Mouse (Mus musculus) kidney, adult 2 months (tissue): Measurements from ENCODE around the gene Emcn. TPM values are rescaled to one million over a fixed set of nuclear protein-coding genes. Genes with fewer than 3 reads are reported as not detected.

Experiments
- DNase-seq: peaks from one replicate; pipeline ENCODE4 v3.0.0; 2021
- H3K27ac ChIP-seq: fragments of 200-500 bp; 2 replicates; pipeline ENCODE4 v1.5.1; 2012; ENCODE audit warnings: low read depth, low read length, control low read depth, inconsistent platforms; ENCODE audit not compliant: insufficient read depth
- H3K27me3 ChIP-seq: fragments of 200-500 bp; replicated peaks from 2 replicates; pipeline ENCODE4 v1.6.1; 2012; ENCODE audit warnings: mild to moderate bottlenecking, moderate library complexity, low read length, inconsistent platforms; ENCODE audit not compliant: control insufficient read depth, insufficient read depth
- H3K36me3 ChIP-seq: fragments of 200-500 bp; 2 replicates; pipeline ENCODE4 v1.6.1; 2012; ENCODE audit warnings: mild to moderate bottlenecking, moderate library complexity, low read length, inconsistent platforms; ENCODE audit not compliant: control insufficient read depth, insufficient read depth
- H3K4me1 ChIP-seq: fragments of 200-500 bp; 2 replicates; pipeline ENCODE4 v1.6.1; 2011; ENCODE audit warnings: low read length; ENCODE audit not compliant: control insufficient read depth, insufficient read depth
- H3K4me3 ChIP-seq: fragments of 200-500 bp; 2 replicates; pipeline ENCODE4 v1.5.1; 2011; ENCODE audit warnings: mild to moderate bottlenecking, low read depth, low read length, control low read depth; ENCODE audit not compliant: insufficient read depth
- CTCF ChIP-seq: fragments of 200-500 bp; conservative IDR thresholded peaks from 2 replicates; pipeline ENCODE4 v1.5.1; 2011; ENCODE audit warnings: low read depth, mild to moderate bottlenecking, control low read depth, low read length, moderate library complexity, mixed read lengths; ENCODE audit not compliant: insufficient read depth, insufficient read length
- POLR2A ChIP-seq: fragments of 200-500 bp; IDR thresholded peaks from one replicate; pipeline ENCODE4 v1.6.1; 2011; ENCODE audit warnings: low read depth, low read length, control low read depth
- WGBS: fragments of 180-500 bp; shearing (Covaris S2); methylation state at CpG from one replicate; pipeline ENCODE4 v1.1.7; 2018; 5-methylcytosine and 5-hydroxymethylcytosine counted together
- polyA plus RNA-seq: library from polyadenylated mRNA; depleted of rRNA; stranded (reverse); fragments of >200 nt; gene quantifications from 2 replicates; pipeline ENCODE4 v1.2.3, GENCODE M21; 2012

Emcn gene
- polyA plus RNA-seq, 1 experiment, result 121 TPM

GRCm38 (mm10) chr3:137467386-137467785 is 126.5 kb downstream of the Emcn start:
- Histone ChIP-seq H3K4me1 (no peaks in the 10 kb centered on the region), H3K4me3 (no peak overlapping the region), H3K27me3 (no peaks in the 10 kb centered on the region), H3K27ac (no peak overlapping the region), H3K36me3 (no peaks in the 10 kb centered on the region)
- no peak for DNase-seq
- 91% methylated on average over 1 of the region's 1 CpGs for WGBS
- TF ChIP-seq CTCF (no peak), POLR2A (no peak)

- TF ChIP-seq CTCF (no peak), POLR2A (no peak)
- no peak for DNase-seq
- no peaks in the 10 kb centered on the region for H3K36me3 ChIP-seq
- no peak overlapping the region for H3K4me3 ChIP-seq
- WGBS, result 82% methylated on average over 1 of the region's 1 CpGs
- H3K27ac ChIP-seq, result no peak overlapping the region
- no peaks in the 10 kb centered on the region for H3K4me1 ChIP-seq
- H3K27me3 ChIP-seq, result no peaks in the 10 kb centered on the region
Observed at GRCm38 (mm10) chr3:137472145-137472544, 131.3 kb downstream of the Emcn start.

- WGBS, result 51% methylated on average over 7 of the region's 7 CpGs
- no peak for TF ChIP-seq CTCF
- TF ChIP-seq POLR2A, result no peak
- no peaks in the 10 kb centered on the region for H3K27me3 ChIP-seq
- no peak for DNase-seq
- H3K4me3 ChIP-seq, result no peak overlapping the region
- H3K4me1 ChIP-seq, result no peaks in the 10 kb centered on the region
- no peak overlapping the region for H3K27ac ChIP-seq
- no peaks in the 10 kb centered on the region for H3K36me3 ChIP-seq
Observed at GRCm38 (mm10) chr3:137479761-137480339, 139.0 kb downstream of the Emcn start.

- H3K27ac ChIP-seq, result no peak overlapping the region
- no peaks in the 10 kb centered on the region for H3K36me3 ChIP-seq
- TF ChIP-seq CTCF (no peak), POLR2A (no peak)
- H3K4me1 ChIP-seq, result no peaks in the 10 kb centered on the region
- H3K4me3 ChIP-seq, result no peak overlapping the region
- no peaks in the 10 kb centered on the region for H3K27me3 ChIP-seq
- DNase-seq, result no peak
Observed at GRCm38 (mm10) chr3:137481157-137481556, 140.3 kb downstream of the Emcn start.
